Mouse (Mus musculus) mesoderm, embryonic 11.5 days (tissue): ENCODE data around the gene Casz1.

Source experiments
- DNase-seq: peaks from one replicate; pipeline ENCODE4 v3.0.0-alpha.2; 2012; ENCODE audit warnings: low read depth, low spot score

The Casz1 gene

DNA sequence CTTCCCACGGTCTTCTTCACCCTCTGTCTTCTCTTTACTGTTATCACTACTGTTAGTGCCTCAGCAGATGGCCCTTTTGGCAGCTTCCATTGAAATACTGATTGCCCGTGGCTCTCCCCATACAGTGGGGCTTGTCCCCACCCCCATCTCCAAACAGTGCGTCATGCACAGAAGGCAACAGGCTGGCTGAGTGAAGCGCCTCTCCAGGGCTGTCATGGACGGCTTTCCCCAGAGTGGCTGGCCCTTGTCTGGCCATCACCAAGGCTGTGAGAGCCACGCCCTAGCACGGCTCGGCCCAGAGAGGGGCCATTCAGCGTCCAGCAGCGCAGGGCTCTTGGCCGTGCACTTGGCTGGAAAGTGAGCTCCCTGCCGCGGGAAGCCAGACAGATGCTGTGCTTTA, 131.0 kb downstream of the Casz1 start:
- no peak for DNase-seq

DNA sequence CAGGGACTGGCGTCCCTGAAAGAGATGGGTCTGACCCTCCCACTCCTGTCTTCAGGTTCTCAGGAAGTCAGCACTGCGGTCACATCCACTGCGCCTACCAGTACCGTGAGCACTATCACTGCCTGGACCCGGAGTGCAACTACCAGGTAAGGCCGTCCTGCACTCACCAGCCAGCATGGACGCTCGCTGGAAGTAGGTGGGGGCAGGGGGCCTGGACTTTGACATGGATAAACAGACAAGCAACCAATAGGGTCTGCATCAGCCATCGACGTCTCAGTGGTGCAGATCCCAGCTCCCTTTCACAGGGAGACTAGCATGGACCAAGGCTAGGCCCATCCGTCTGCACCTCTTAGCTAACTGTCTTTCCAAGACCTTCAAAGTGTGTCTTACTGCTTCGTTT, 131.9 kb downstream of the Casz1 start:
- DNase-seq, result no peak

DNA sequence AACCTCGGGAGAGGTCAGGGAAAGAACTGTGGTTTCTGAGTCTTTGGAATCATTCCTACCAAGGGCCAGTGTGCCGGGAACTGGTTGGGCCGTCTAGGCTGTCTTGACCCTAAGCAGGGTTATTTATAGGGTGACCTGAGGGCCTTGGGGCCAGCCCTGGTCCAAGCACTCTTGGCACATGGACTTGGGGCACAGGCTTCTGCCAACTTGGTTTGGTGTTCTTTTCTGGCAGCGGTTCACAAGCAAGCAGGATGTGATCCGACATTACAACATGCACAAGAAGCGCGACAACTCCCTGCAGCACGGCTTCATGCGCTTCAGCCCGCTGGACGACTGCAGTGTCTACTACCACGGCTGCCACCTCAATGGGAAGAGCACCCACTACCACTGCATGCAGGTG, 132.5 kb downstream of the Casz1 start:
- no peak for DNase-seq

GRCm38 (mm10) chr4:148938546-148938945, 134.3 kb downstream of the Casz1 start:
- no peak for DNase-seq

- DNase-seq, result peak; percentile 82
Observed at GRCm38 (mm10) chr4:148940674-148941211, 136.5 kb downstream of the Casz1 start.

- DNase-seq, result no peak
Observed at GRCm38 (mm10) chr4:148941321-148941720, 137.1 kb downstream of the Casz1 start.

- no peak for DNase-seq
Observed at GRCm38 (mm10) chr4:148943099-148943498, 138.9 kb downstream of the Casz1 start.

DNA sequence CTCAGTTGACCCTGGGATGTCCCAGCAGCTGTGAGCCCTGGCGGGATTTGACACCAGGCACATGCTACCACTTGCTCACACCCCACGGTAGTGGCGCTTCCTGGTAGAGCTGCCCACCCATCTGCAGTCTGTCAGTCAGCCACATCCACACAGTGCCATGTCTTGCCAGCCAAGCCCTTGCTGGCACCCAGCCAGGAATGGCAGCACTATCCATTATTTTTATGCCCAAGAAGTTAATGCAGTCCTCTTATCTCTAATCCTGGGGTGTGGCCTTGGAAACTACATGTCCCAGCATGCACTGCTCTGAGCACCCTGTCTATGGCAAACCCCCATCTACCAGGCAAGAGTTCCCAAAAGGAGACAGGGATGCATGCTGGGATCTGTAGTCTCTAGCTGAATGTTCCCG, 141.2 kb downstream of the Casz1 start:
- no peak for DNase-seq

DNA sequence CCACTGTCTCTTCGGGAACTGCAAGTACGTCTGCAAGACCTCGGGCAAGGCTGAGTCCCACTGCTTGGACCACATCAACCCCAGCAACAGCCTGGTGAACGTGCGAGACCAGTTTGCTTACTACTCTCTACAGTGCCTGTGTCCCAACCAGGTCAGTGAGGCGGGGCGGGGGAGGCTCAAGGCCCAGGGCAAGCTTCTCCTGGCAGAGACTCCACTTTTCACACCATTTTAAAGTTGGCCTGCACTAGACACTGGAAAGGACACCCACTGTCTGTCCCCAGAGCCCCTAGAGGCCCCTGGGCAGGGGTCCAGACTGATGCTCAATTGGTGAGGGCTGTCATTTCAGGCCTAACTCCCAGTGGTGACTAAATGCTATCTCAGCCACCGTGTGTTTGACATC, 141.8 kb downstream of the Casz1 start:
- DNase-seq, result no peak

- no peak for DNase-seq
Observed at GRCm38 (mm10) chr4:148947833-148948388, 143.7 kb downstream of the Casz1 start.

- no peak for DNase-seq
Observed at GRCm38 (mm10) chr4:148950487-148950886, 146.3 kb downstream of the Casz1 start.

DNA sequence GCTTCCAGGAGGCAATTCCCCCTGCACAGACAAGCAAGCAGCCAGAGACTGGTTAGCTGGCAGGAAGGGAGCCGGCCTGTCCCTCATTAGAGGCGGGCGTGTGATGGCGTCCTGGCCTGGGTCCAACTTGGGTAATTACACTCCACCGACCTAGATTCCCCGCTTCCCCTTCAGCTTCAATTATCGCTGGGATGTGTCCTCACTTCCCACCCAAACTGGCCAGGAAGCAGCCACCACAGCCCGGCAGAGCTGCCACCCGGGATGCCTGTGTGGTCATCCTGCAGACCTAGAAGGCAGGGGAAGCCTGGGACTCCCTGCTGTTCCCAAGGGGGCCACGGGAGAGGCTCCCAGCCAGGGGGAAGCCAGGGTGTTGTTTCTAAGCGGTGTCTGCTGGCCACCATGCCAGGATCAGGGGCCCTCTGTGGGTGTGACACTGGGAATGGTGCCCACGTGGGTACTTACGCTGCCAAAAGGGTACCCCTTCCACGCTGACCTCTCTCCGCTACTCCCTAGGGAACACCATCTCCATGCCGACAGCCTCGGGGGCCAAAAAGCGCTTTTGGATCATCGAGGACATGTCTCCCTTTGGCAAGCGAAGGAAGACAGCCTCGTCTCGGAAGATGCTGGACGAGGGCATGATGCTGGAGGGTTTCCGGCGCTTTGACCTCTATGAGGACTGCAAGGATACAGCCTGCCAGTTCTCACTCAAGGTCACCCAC, 146.9 kb downstream of the Casz1 start:
- no peak for DNase-seq

DNA sequence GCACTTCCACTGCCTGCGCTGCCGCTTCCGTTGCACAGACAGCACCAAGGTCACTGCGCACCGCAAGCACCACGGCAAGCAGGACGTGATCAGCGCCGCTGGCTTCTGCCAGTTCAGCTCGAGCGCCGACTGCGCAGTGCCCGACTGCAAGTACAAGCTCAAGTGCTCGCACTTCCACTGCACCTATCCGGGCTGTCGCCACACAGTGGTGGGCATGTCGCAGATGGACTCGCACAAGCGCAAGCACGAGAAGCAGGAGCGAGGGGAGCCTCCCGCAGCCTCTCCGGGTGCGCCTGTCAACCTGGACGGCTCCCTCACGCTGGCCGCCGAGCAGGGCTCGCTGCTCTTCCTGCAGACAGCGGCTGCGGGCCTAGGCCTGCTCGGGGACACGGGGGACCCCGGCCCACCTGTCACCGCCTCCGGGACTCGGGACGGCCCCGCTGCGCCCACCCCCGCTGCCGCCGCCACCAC, 147.6 kb downstream of the Casz1 start:
- DNase-seq, result peak; percentile 53

GRCm38 (mm10) chr4:148952328-148953222, 148.3 kb downstream of the Casz1 start:
- no peak for DNase-seq

GRCm38 (mm10) chr4:148955131-148955813, 151.0 kb downstream of the Casz1 start:
- no peak for DNase-seq

- DNase-seq, result no peak
Observed at GRCm38 (mm10) chr4:148960011-148960410, 155.8 kb downstream of the Casz1 start.

DNA sequence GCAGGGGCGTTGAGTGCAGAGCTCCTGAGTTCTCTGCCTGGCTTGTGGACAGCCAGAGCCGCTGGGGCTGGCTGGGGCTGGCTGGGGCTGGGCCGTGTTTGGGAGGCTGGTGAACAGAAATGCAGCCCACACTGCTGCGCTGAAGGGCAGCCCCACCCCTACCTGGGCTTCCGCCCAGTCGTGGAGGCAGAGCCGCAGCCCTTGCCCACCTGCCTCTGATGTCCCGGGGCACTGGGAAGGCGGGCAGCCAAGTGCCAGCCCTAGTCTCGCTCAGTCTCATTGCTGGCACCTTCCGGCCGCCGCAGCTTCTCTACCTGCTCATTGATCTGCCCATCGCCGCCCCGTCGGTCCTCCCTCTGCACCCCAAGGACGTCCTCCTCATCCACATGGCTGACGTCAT, 156.9 kb downstream of the Casz1 start:
- no peak for DNase-seq

GRCm38 (mm10) chr4:148962096-148962495, 157.9 kb downstream of the Casz1 start:
- DNase-seq, result no peak

- no peak for DNase-seq
Observed at GRCm38 (mm10) chr4:148964541-148965310, 160.5 kb downstream of the Casz1 start.

DNA sequence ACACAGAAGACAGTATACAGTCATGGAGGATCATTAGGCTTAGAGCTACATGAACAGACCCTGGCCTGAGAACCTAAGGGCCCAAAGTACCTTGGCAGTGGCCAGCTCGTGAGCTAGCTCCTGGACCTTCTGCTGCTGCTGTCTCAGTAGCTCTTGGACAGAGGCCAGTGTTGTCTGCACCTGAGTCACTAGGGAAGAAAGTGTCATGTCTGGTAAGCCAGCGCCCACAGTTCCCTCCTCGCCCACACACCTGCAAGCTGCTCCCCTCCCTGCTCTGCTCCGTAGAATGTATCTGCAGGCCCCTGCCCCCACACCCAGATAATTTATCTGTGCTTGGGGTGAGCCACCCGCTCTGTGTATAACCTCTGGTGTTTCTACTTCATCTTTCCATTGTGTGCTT, 161.9 kb downstream of the Casz1 start:
- DNase-seq, result no peak

DNA sequence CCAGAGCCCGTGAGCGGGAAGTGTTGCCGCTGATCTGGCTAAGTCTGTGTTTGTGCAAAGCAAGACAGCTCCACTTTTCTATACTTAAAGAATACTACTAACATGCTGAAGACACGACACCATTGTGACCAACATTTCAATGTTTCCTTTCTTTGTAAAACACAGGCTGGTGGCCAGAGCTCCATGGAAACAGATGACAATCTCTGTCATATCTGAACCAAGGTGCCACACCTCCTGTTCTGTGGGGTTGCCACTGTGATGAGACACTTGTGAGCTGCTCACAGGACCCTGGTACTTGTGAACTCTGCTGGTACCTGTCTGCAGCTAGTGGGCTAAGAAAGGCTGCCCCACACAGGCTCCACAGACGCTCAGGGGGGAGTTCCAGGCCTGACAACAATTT, 164.6 kb downstream of the Casz1 start:
- DNase-seq, result no peak
